Mouse (Mus musculus) gastrocnemius, postnatal 4 days (tissue): ENCODE data around the gene Clec4b2. TPM values are rescaled to one million over a fixed set of nuclear protein-coding genes. Genes with fewer than 3 reads are reported as not detected.

Experiments
- total RNA-seq, 2 experiments: library from RNA; stranded (reverse); gene quantifications; 2 replicates each; pipeline ENCODE4 v1.2.3; 2021

Gene Clec4b2
- total RNA-seq, 2 experiments from 2014 or later, result not detected

Other genes with a start within 250 kb of the Clec4b2 start
- gene Clec4a3, start 220.4 kb upstream of the Clec4b2 start, total RNA-seq, result 1 to 10 TPM; 2.9 TPM
- not detected for gene Clec4a4, start 182.5 kb upstream of the Clec4b2 start, total RNA-seq
- not detected for gene Clec4b1, start 122.9 kb upstream of the Clec4b2 start, total RNA-seq
- 1 to 10 TPM; 3.2 to 3.3 TPM for gene Clec4a2, start 66.5 kb upstream of the Clec4b2 start, total RNA-seq
- 1 to 10 TPM; 1.3 to 1.6 TPM for gene Clec4n, start 57.0 kb downstream of the Clec4b2 start, total RNA-seq
- under 1 TPM in 1 of 2 experiments, not detected in 1; 0.88 TPM for gene Clec4d, start 89.2 kb downstream of the Clec4b2 start, total RNA-seq
- gene Clec4e, start 117.0 kb downstream of the Clec4b2 start, total RNA-seq, result under 1 TPM; 0.25 to 0.41 TPM
- gene Vmn2r19, start 135.4 kb downstream of the Clec4b2 start, total RNA-seq, result not detected
- under 1 TPM in 1 of 2 experiments, not detected in 1; 0.02 TPM for gene Vmn2r20, start 245.2 kb downstream of the Clec4b2 start, total RNA-seq